Comparison of ENCODE assay signal across 9 mouse cellular contexts in the genomic region with DNA sequence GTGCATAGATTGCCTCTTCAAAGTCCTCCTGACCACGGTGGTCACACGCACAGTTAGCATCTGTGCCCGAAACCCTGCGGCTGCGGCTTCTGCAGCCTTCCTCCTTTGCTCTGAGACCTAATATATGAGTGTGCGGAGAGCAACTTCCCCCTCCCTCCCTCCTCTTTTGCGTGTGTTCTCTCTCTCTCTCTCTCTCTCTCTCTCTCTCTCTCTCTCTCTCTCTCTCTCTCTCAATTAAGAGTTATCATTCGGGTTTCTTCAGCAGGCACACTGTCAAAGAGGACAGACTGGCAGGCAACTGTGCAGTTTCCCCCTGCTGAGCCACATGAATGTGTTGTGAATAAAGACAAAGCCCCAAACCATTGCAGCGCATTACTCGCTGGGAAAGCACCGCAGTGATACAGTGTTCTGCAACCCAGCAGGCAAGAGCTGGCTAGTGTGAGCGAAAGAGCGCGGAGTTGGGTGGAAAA.
DNase-seq lines count a peak whose midpoint lies in the region; ATAC-seq lines count a peak whose summit lies in the region.
"Had no signal": no experiment of that assay in that cellular context is flagged by ENCODE, and none has a peak within 500 bp of the region (broad histone marks: within the 10 kb centered on the region; RNA-seq: fewer than 3 reads in every experiment).

No protein-coding gene starts in this region.

- H3K9me3 ChIP-seq in forebrain, embryonic 12.5 days, result no peaks in the 10 kb centered on the region
- H3K9me3 ChIP-seq in midbrain, embryonic 12.5 days, result no peaks in the 10 kb centered on the region

- peak overlapping the region; percentile 60 for H3K4me2 ChIP-seq in forebrain, embryonic 12.5 days
- peak overlapping the region; percentile 58 for H3K4me2 ChIP-seq in midbrain, embryonic 12.5 days (replicated peaks)

- H3K27ac ChIP-seq in forebrain, embryonic 12.5 days, result no peak overlapping the region
- H3K27ac ChIP-seq in midbrain, embryonic 12.5 days (replicated peaks), result 0 out of 2 replicates have a peak overlapping the region, but pooled peaks have one; percentile 4
- H3K27ac ChIP-seq: macrophage had no signal

- peak; percentile 0 for DNase-seq in ovary, postnatal 10 days (ENCODE audit: low spot score)
- DNase-seq in ovary, adult 18-20 months (ENCODE audit: low spot score), result no peak
- DNase-seq in layer of hippocampus, adult 11-12 months (ENCODE audit: low spot score), result peak; percentile 6
- DNase-seq in telencephalon, adult 2 months (ENCODE audit: low read depth, low spot score), result peak; percentile 18
- DNase-seq in urinary bladder, adult 18-20 months (ENCODE audit: low spot score in 2 of 2), result no peak
- no peak for DNase-seq in lung, postnatal 10 days

- no peaks in the 10 kb centered on the region for H3K36me3 ChIP-seq in forebrain, embryonic 12.5 days (replicated peaks)
- H3K36me3 ChIP-seq in midbrain, embryonic 12.5 days, result no peaks in the 10 kb centered on the region

- peaks cover 12% of the 10 kb centered on the region for H3K27me3 ChIP-seq in forebrain, embryonic 12.5 days
- H3K27me3 ChIP-seq in midbrain, embryonic 12.5 days, result no peaks in the 10 kb centered on the region

- peak; percentile 91 for ATAC-seq in forebrain, embryonic 12.5 days (ENCODE audit: low FRiP score)
- ATAC-seq in midbrain, embryonic 12.5 days (ENCODE audit: low FRiP score, low read depth), result peak; percentile 95

- peak overlapping the region; percentile 47 for H3K9ac ChIP-seq in forebrain, embryonic 12.5 days
- peak overlapping the region; percentile 52; the same call in 1 of the 2 replicates for H3K9ac ChIP-seq in midbrain, embryonic 12.5 days (replicated peaks)

- H3K4me3 ChIP-seq in forebrain, embryonic 12.5 days (replicated peaks), result peak overlapping the region; percentile 35
- H3K4me3 ChIP-seq in midbrain, embryonic 12.5 days, result peak overlapping the region; percentile 40

- peaks cover 12% of the 10 kb centered on the region for H3K4me1 ChIP-seq in forebrain, embryonic 12.5 days
- 0 out of 2 replicates have a peak, but pooled peaks cover 2% of the 10 kb centered on the region for H3K4me1 ChIP-seq in midbrain, embryonic 12.5 days

- WGBS in forebrain, embryonic 12.5 days, result under 1% methylated on average over 14 of the region's 14 CpGs
- WGBS in midbrain, embryonic 12.5 days, result 3% methylated on average over 14 of the region's 14 CpGs

Comparison
In these comparisons a context has a peak if more than half of its experiments do, and no peak if none do; other contexts are left out.
1. DNase-seq: peak in ovary, postnatal 10 days (single experiment), layer of hippocampus, adult 11-12 months (single experiment) and telencephalon, adult 2 months (single experiment); none in ovary, adult 18-20 months (single experiment), urinary bladder, adult 18-20 months (0 of 2) and lung, postnatal 10 days (single experiment).